Mouse (Mus musculus) ES-Bruce4 (cell line): ENCODE results near the gene Slc48a1.

ENCODE experiments used
- CTCF ChIP-seq: IDR thresholded peaks from one replicate; pipeline ENCODE4 v1.8.1; 2011; ENCODE audit warnings: low read depth, low read length
- EP300 ChIP-seq: IDR thresholded peaks from 2 replicates; pipeline ENCODE4 v1.6.1; 2011; ENCODE audit warnings: low read depth, low read length; ENCODE audit not compliant: insufficient read depth
- POLR2A ChIP-seq: IDR thresholded peaks from one replicate; pipeline ENCODE4 v1.8.1; 2011; ENCODE audit warnings: low read length; ENCODE audit not compliant: insufficient read depth

DNA sequence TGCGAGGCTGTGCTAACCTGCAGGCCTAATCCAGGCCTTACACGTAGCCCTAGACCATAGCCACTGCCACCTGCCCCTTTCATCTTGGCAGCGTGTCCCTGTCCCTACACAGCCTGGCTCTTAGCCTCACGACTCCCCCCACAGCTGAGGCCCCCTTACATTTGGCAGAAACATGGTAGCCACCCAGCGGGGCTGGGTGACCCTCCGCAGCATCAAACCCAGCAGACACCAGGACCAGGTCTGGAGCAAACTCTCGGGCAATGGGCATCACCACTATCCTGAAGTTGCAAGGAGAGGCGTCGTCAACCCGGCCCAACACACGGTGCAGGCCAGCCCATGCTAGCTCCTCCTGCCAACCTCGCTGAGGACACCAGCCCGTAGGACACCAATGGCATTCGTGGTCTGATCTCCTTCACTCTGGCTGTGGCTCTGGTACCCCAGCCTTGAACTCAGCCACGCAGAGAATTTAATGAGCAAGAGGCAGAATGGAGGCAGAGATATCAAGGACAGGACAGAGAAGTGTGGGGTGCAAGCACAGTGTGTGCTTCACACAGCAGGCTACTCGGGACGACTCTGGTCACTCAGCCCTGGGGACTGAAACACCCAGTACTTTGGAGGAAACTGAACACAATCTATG lies 18.5 kb downstream of the Slc48a1 start:
- no peak for TF ChIP-seq POLR2A
- no peak for TF ChIP-seq EP300
- TF ChIP-seq CTCF, result no peak
